13 mouse cellular contexts compared by ENCODE assay signal in the genomic region with DNA sequence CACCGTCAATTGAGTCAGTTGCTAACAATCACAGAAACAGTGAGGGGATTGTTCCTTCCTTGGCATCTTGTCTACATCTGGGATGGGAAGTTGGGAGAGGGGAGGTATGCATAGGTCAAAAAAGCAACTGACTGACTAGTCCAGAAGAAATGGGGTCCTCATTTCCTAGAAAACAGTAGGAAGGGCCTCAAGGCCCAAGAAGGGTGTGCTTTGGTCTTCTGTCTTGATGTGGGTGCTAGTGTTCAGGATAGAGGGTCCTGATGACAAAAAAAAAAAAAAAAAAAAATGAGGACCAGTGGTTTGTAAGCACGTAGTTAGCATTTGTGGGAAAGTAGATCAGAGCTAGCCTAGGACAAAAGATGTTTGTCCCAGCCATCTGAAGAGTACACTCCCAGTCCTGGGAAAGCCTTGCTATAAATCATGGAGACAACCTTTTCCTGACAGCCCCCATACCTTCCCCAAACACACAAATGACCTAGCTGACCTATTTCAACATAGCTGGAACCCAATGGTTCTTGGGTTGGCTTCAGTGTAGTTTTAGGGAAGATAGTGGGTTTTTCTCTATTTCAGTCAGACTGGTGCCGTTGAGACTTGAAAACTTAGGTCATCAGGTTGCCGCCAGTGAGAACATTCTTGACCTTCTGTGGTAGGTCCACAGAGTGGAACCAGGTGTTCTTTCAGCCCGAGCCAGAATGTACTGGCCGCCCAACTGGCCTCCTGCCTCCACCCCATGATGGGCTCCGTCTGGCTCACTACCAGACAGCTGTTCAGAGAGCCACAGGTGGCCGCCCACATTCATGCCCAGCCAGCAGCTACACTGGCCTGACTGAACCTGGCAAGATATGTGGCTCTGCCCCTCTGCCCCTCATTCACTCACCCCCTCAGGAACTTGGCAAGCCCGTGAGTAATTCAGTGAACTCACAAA.
DNase-seq lines count a peak whose midpoint lies in the region; ATAC-seq and TF ChIP-seq lines count a peak whose summit lies in the region.
"Had no signal": no experiment of that assay in that cellular context is flagged by ENCODE, and none has a peak within 500 bp of the region (broad histone marks: within the 10 kb centered on the region; RNA-seq: fewer than 3 reads in every experiment).

No protein-coding gene starts in this region.

- ATAC-seq in midbrain, postnatal 0 days (ENCODE audit: low FRiP score) = peak; percentile 64; the same call in 1 of the 2 replicates
- ATAC-seq in hindbrain, postnatal 0 days = peak; percentile 93
- ATAC-seq: forebrain, embryonic 16.5 days; midbrain, embryonic 15.5 days had no signal

- no peak for TF ChIP-seq CTCF in midbrain, postnatal 0 days (IDR thresholded peaks at IDR 0.05)
- TF ChIP-seq CTCF in hindbrain, postnatal 0 days (IDR thresholded peaks at IDR 0.05; ENCODE audit: low read depth) = no peak

- no peaks in the 10 kb centered on the region for H3K27me3 ChIP-seq in heart, embryonic 10.5 days (ENCODE audit: insufficient read depth, poor library complexity, severe bottlenecking)
- H3K27me3 ChIP-seq in midbrain, postnatal 0 days (ENCODE audit: insufficient read depth, low read length) = no peaks in the 10 kb centered on the region
- no peaks in the 10 kb centered on the region for H3K27me3 ChIP-seq in midbrain, embryonic 10.5 days (ENCODE audit: low read depth, poor library complexity, severe bottlenecking)
- no peaks in the 10 kb centered on the region for H3K27me3 ChIP-seq in hindbrain, postnatal 0 days (ENCODE audit: insufficient read depth, low read length)
- H3K27me3 ChIP-seq: CH12.LX; lung, embryonic 15.5 days; midbrain, embryonic 15.5 days had no signal

- no peak overlapping the region for H3K9ac ChIP-seq in midbrain, postnatal 0 days (replicated peaks; ENCODE audit: low read length, poor library complexity, severe bottlenecking)
- no peak overlapping the region for H3K9ac ChIP-seq in hindbrain, postnatal 0 days (replicated peaks; ENCODE audit: low read length)
- H3K9ac ChIP-seq: lung, embryonic 15.5 days; midbrain, embryonic 15.5 days had no signal

- no peaks in the 10 kb centered on the region for H3K9me3 ChIP-seq in heart, embryonic 10.5 days
- no peaks in the 10 kb centered on the region for H3K9me3 ChIP-seq in midbrain, postnatal 0 days (ENCODE audit: low read length)
- no peaks in the 10 kb centered on the region for H3K9me3 ChIP-seq in midbrain, embryonic 10.5 days (replicated peaks)
- H3K9me3 ChIP-seq in hindbrain, postnatal 0 days (ENCODE audit: low read length) = no peaks in the 10 kb centered on the region
- H3K9me3 ChIP-seq: lung, embryonic 15.5 days; midbrain, embryonic 15.5 days had no signal

- WGBS in heart, embryonic 10.5 days = 85% methylated on average over 9 of the region's 9 CpGs
- WGBS in midbrain, postnatal 0 days = 84% methylated on average over 9 of the region's 9 CpGs
- WGBS in midbrain, embryonic 10.5 days = 85% methylated on average over 9 of the region's 9 CpGs
- WGBS in hindbrain, postnatal 0 days = 51% methylated on average over 9 of the region's 9 CpGs

- peak; percentile 58 for DNase-seq in heart, embryonic 10.5 days (ENCODE audit: low spot score)
- no peak for DNase-seq in heart, adult 18-20 months
- DNase-seq in midbrain, postnatal 0 days (ENCODE audit: low spot score) = peak; percentile 71
- no peak for DNase-seq in midbrain, embryonic 10.5 days (ENCODE audit: low spot score)
- DNase-seq in hindbrain, postnatal 0 days (ENCODE audit: low spot score) = peak; percentile 69
- peak; percentile 22 for DNase-seq in testis, postnatal 14 days (ENCODE audit: low spot score)
- no peak for DNase-seq in lung, postnatal 36 days
- no peak for DNase-seq in right cerebral cortex, adult 18-20 months

- H3K36me3 ChIP-seq in heart, embryonic 10.5 days = peaks cover 5% of the 10 kb centered on the region; the same call in 1 of the 2 replicates
- no peaks in the 10 kb centered on the region for H3K36me3 ChIP-seq in midbrain, postnatal 0 days (ENCODE audit: insufficient read depth, low read length)
- no peaks in the 10 kb centered on the region for H3K36me3 ChIP-seq in midbrain, embryonic 10.5 days
- H3K36me3 ChIP-seq in hindbrain, postnatal 0 days (ENCODE audit: insufficient read depth, low read length) = no peaks in the 10 kb centered on the region
- H3K36me3 ChIP-seq: lung, embryonic 15.5 days; midbrain, embryonic 15.5 days had no signal

- H3K4me1 ChIP-seq in heart, embryonic 10.5 days = peaks cover 2% of the 10 kb centered on the region; the same call in 1 of the 2 replicates
- H3K4me1 ChIP-seq in midbrain, postnatal 0 days (ENCODE audit: insufficient read depth, low read length) = no peaks in the 10 kb centered on the region
- H3K4me1 ChIP-seq in midbrain, embryonic 10.5 days = no peaks in the 10 kb centered on the region
- no peaks in the 10 kb centered on the region for H3K4me1 ChIP-seq in hindbrain, postnatal 0 days (ENCODE audit: insufficient read depth, low read length)
- H3K4me1 ChIP-seq: lung, embryonic 15.5 days; midbrain, embryonic 15.5 days had no signal

- H3K4me2 ChIP-seq in midbrain, postnatal 0 days (ENCODE audit: low read depth, low read length, poor library complexity, severe bottlenecking) = no peak overlapping the region
- H3K4me2 ChIP-seq in hindbrain, postnatal 0 days (ENCODE audit: low read depth, low read length) = no peak overlapping the region
- H3K4me2 ChIP-seq: lung, embryonic 15.5 days; midbrain, embryonic 15.5 days had no signal

- no peak overlapping the region for H3K4me3 ChIP-seq in heart, embryonic 10.5 days
- H3K4me3 ChIP-seq in midbrain, postnatal 0 days (ENCODE audit: low read depth, low read length) = no peak overlapping the region
- no peak overlapping the region for H3K4me3 ChIP-seq in midbrain, embryonic 10.5 days
- no peak overlapping the region for H3K4me3 ChIP-seq in hindbrain, postnatal 0 days (ENCODE audit: low read length)
- H3K4me3 ChIP-seq: lung, embryonic 15.5 days; midbrain, embryonic 15.5 days had no signal

- no peak overlapping the region for H3K27ac ChIP-seq in heart, embryonic 10.5 days
- H3K27ac ChIP-seq in midbrain, postnatal 0 days (ENCODE audit: low read depth, low read length) = no peak overlapping the region
- H3K27ac ChIP-seq in midbrain, embryonic 10.5 days (replicated peaks) = no peak overlapping the region
- H3K27ac ChIP-seq in hindbrain, postnatal 0 days = no peak overlapping the region
- H3K27ac ChIP-seq: lung, embryonic 15.5 days; midbrain, embryonic 15.5 days; stomach, postnatal 0 days had no signal

Comparison
In these comparisons a context has a peak if more than half of its experiments do, and no peak if none do; other contexts are left out.
1. DNase-seq: peak in heart, embryonic 10.5 days (single experiment), midbrain, postnatal 0 days (single experiment), hindbrain, postnatal 0 days (single experiment) and testis, postnatal 14 days (single experiment); none in heart, adult 18-20 months (0 of 2), midbrain, embryonic 10.5 days (single experiment), lung, postnatal 36 days (single experiment) and right cerebral cortex, adult 18-20 months (single experiment).